Mouse (Mus musculus): ENCODE results near the gene Prkd3.

DNA sequence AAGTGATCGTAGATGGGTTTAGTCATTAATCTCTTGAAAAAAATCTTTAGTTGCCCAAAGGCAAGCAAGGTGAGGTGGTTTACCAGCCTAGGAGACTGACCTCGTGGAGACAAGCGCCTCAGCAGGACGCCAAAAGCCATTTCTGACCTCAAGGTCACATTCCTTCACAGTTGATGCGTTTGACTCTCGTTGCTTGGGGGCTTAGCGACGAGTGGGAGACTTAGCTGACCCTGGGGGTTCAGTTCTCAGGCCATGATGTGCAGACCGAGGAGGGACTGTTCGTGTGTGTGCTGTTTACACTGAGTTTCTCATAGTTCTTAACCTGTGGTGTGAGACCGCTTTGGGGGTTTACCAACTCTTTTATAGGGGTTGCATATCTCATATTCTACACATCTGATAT, 78.0 kb downstream of the Prkd3 start:
- TF ChIP-seq CTCF (IDR thresholded peaks at IDR 0.05; ENCODE audit: extremely low read depth, insufficient read depth, insufficient read length, insufficient replicate concordance): no peak
- no peak for TF ChIP-seq POLR2A (IDR thresholded peaks at IDR 0.05; ENCODE audit: low read depth, low read length)
